Mouse (Mus musculus) lung, embryonic 16.5 days (tissue): ENCODE results near the gene Srsf2. TPM values are rescaled to one million over a fixed set of nuclear protein-coding genes. Genes with fewer than 3 reads are reported as not detected.
A peak's percentile ranks its signal among the peaks of the same experiment; 100 is the strongest.

ENCODE experiments used
- ATAC-seq: fragments of 200-750 bp; cut with Nextera tagmentation; 2 replicates; pipeline ENCODE4 v1.8.0; 2017; ENCODE audit warnings: low read depth, mild to moderate bottlenecking, moderate library complexity
- H3K27ac ChIP-seq: fragments of 300-500 bp; sonication (generic); 2 replicates; pipeline ENCODE4 v1.5.1; 2014; ENCODE audit warnings: mild to moderate bottlenecking, control low read depth, low read length
- H3K27me3 ChIP-seq: fragments of 300-500 bp; sonication (generic); 2 replicates; pipeline ENCODE4 v1.6.1; 2014; ENCODE audit warnings: low read depth, low read length, mixed read lengths; ENCODE audit not compliant: control insufficient read depth, insufficient read depth
- H3K36me3 ChIP-seq: fragments of 300-500 bp; sonication (generic); 2 replicates; pipeline ENCODE4 v1.6.1; 2014; ENCODE audit warnings: low read length; ENCODE audit not compliant: control insufficient read depth, insufficient read depth
- H3K4me1 ChIP-seq: fragments of 300-500 bp; sonication (generic); replicated peaks from 2 replicates; pipeline ENCODE4 v1.6.1; 2014; ENCODE audit warnings: low read length, mixed read lengths; ENCODE audit not compliant: control insufficient read depth, insufficient read depth
- H3K4me2 ChIP-seq: fragments of 300-500 bp; sonication (generic); 2 replicates; pipeline ENCODE4 v1.6.1; 2014; ENCODE audit warnings: low read depth, low read length, control low read depth
- H3K4me3 ChIP-seq: fragments of 300-500 bp; sonication (generic); 2 replicates; pipeline ENCODE4 v1.5.1; 2014; ENCODE audit warnings: mild to moderate bottlenecking, low read length, control low read depth
- H3K9ac ChIP-seq: fragments of 300-500 bp; sonication (generic); 2 replicates; pipeline ENCODE4 v1.6.1; 2014; ENCODE audit warnings: low read length, control low read depth
- H3K9me3 ChIP-seq: fragments of 300-500 bp; sonication (generic); 2 replicates; pipeline ENCODE4 v1.6.1; 2016; ENCODE audit warnings: low read length; ENCODE audit not compliant: control insufficient read depth
- WGBS: fragments of 180-500 bp; shearing (Covaris S2); extraction: QIAGEN DNeasy Blood & Tissue Kit; methylation state at CpG from one replicate; pipeline ENCODE4 v1.1.7; 2014; 5-methylcytosine and 5-hydroxymethylcytosine counted together
- polyA plus RNA-seq: library from polyadenylated mRNA; unstranded; fragments of >200 nt; fragmentation: Nextera tagmentation; extraction: Ambion mirVana; gene quantifications from 2 replicates; pipeline ENCODE4 v1.2.1, GENCODE M21; 2015

Gene Srsf2
- polyA plus RNA-seq, 1 experiment from 2014 or later = 761 TPM

DNA sequence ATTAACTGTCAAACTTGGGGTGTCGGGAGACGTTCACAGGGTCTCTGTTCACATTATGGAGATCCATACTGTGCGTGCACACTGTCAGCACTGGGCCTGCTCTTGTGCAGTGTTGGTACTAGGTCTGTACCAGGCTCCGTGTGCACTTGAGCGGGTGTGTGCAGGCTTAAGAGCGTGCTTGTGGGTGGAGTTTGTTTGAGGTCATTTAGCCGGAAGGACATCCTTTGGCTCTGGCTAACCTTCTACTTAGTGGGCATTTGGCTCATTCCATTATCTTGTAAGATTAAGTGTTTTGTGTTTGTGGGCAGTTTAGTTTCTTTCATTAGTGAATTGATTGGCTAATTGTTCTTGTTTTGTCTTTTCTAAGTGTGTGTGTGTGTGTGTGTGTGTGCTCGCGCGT, 29.6 kb upstream of the Srsf2 start:
- H3K27ac ChIP-seq = no peak overlapping the region
- H3K36me3 ChIP-seq = no peaks in the 10 kb centered on the region
- no peak overlapping the region for H3K4me3 ChIP-seq
- 51% methylated on average over 10 of the region's 10 CpGs for WGBS
- no peaks in the 10 kb centered on the region; the same call in 1 of the 2 replicates for H3K4me1 ChIP-seq
- H3K9ac ChIP-seq = no peak overlapping the region
- no peaks in the 10 kb centered on the region for H3K9me3 ChIP-seq
- no peaks in the 10 kb centered on the region for H3K27me3 ChIP-seq
- no peak overlapping the region for H3K4me2 ChIP-seq
- ATAC-seq = no peak

DNA sequence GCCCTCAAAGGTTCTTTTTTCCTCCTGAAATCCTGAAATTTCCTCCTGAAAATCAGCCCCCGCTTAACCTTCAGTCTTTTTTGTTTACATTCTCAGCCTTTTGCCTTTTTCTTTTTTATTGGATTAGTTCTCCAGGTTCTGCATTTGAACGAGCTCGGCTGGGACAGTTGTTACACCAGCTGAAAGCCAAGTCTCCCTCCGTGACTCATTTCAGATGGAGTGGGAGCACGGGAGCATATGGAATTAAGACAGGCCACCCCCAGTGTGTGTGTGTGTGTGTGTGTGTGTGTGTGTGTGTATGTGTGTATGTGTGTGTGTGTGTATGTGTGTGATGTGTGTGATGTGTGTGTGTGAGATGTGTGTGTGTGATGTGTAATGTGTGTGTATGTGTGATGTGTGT, 28.5 kb upstream of the Srsf2 start:
- no peaks in the 10 kb centered on the region for H3K27me3 ChIP-seq
- no peak overlapping the region for H3K9ac ChIP-seq
- no peaks in the 10 kb centered on the region for H3K36me3 ChIP-seq
- no peak for ATAC-seq
- no peak overlapping the region for H3K27ac ChIP-seq
- H3K4me3 ChIP-seq = no peak overlapping the region
- no peaks in the 10 kb centered on the region; the same call in 1 of the 2 replicates for H3K4me1 ChIP-seq
- H3K9me3 ChIP-seq = no peaks in the 10 kb centered on the region
- H3K4me2 ChIP-seq = no peak overlapping the region
- 43% methylated on average over 5 of the region's 5 CpGs for WGBS

DNA sequence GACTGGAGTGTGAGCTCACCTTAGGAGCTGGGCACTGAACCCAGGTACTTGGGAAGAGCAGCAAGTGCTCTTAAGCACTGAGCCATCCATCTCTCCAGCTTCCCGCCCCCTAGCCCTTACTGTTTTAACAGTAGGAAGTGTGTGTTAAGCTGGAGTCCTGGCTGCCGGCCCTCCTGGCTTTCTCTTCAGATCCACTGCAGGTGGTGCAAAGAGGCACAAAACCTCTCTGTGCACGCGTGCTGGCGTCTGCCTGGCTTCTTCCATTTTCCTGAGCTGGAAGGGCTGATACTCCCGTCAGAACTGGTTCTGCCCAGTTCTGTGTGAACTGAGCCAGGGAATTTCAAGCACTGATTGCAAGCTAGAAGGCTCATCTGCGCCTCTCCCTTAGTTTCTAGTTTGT, 27.9 kb upstream of the Srsf2 start:
- WGBS = 33% methylated on average over 7 of the region's 7 CpGs
- H3K27ac ChIP-seq = no peak overlapping the region
- H3K4me3 ChIP-seq = no peak overlapping the region
- H3K4me2 ChIP-seq = no peak overlapping the region
- ATAC-seq = no peak
- H3K4me1 ChIP-seq = no peaks in the 10 kb centered on the region; the same call in 1 of the 2 replicates
- no peaks in the 10 kb centered on the region for H3K36me3 ChIP-seq
- H3K27me3 ChIP-seq = no peaks in the 10 kb centered on the region
- H3K9me3 ChIP-seq = no peaks in the 10 kb centered on the region
- no peak overlapping the region for H3K9ac ChIP-seq

DNA sequence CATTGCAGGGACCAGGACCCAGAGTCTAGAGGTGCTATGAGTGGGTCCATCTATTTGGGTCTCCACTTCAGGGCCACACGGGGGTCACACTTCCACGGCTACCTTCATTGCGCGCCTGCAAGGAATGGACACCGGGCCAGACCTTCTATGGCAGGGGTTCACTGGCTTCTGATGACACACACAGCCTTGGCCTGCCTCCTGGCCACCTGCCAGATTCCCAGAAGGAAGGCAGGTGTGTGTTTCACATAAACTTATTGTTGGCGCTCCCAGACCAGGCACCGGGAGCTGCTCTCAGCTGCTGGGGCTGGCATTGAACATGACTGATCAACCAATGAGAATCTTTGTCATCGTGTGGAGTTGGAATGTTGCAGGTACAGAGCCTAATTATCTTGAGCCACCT, 25.6 kb upstream of the Srsf2 start:
- Histone ChIP-seq H3K27me3 (no peaks in the 10 kb centered on the region), H3K4me3 (no peak overlapping the region), H3K4me2 (no peak overlapping the region), H3K27ac (no peak overlapping the region), H3K36me3 (peaks cover 12% of the 10 kb centered on the region), H3K4me1 (no peaks in the 10 kb centered on the region; the same call in 1 of the 2 replicates), H3K9me3 (no peaks in the 10 kb centered on the region), H3K9ac (no peak overlapping the region)
- 84% methylated on average over 8 of the region's 8 CpGs for WGBS
- ATAC-seq = no peak

DNA sequence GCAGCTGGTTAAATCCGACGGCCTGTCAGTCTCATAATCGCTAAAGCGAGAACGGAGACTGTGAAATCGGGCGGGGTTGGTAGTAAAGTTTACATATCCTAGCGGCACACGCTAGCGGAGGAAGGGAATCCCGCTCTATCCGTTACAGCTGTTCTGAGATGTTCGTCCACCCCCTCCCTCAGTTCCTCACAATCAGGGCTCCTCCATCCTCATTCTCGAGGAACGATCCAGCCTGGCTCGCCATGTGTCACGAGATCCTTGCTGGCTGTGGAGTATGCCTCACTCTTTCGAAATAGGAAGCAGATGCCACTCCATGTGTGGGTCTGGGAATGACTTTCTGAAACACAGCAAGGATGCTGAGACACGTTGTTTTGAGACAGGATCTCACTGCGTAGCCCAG, 21.1 kb upstream of the Srsf2 start:
- no peak overlapping the region for H3K27ac ChIP-seq
- no peaks in the 10 kb centered on the region for H3K27me3 ChIP-seq
- H3K9ac ChIP-seq = no peak overlapping the region
- no peak for ATAC-seq
- H3K4me1 ChIP-seq = 0 out of 2 replicates have a peak, but pooled peaks cover 2% of the 10 kb centered on the region
- H3K4me3 ChIP-seq = no peak overlapping the region
- H3K36me3 ChIP-seq = peaks cover 16% of the 10 kb centered on the region
- H3K4me2 ChIP-seq = no peak overlapping the region
- 83% methylated on average over 20 of the region's 20 CpGs for WGBS
- no peaks in the 10 kb centered on the region for H3K9me3 ChIP-seq

DNA sequence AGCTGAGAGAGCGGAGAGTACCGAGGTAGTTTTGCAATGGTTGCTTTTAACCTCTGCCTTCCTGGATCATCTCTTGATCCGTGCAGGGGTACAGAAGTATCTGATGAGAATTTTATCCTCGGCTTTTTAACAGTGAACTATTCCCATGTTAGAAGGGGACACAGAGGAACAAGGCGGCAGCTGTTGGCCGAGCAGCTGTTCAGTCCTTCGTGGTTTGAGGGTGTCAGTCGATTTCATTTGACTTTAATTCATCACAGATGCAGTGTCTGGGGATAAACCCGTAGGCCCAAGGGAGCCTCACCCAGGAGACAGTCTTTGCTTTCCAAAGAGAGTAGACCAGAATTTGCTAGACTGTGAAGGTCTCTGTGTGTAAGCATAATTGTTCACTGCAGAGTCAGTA, 18.6 kb upstream of the Srsf2 start:
- Histone ChIP-seq H3K27me3 (no peaks in the 10 kb centered on the region), H3K27ac (no peak overlapping the region), H3K36me3 (peaks cover 16% of the 10 kb centered on the region), H3K4me1 (0 out of 2 replicates have a peak, but pooled peaks cover 2% of the 10 kb centered on the region), H3K4me3 (no peak overlapping the region), H3K9me3 (no peaks in the 10 kb centered on the region), H3K9ac (no peak overlapping the region), H3K4me2 (no peak overlapping the region)
- no peak for ATAC-seq
- WGBS = 82% methylated on average over 9 of the region's 9 CpGs

DNA sequence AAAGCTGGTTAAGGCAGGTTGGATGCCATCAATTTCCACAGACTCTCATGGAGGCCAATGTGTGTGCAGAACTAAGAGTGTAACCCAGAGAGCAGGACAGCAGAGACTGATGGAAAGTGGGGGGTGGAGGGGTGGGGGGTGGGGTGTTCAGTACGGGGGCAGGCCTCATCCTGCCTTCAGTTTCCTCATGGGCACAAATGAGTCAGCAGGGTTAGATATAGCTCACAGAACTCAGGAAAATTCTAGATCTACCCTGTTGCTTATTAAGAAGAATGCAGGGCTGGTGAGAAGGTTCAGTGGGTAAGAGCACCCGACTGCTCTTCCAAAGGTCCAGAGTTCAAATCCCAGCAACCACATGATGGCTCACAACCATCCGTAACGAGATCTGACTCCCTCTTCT, 16.7 kb upstream of the Srsf2 start:
- H3K4me2 ChIP-seq = no peak overlapping the region
- 0 out of 2 replicates have a peak, but pooled peaks cover 2% of the 10 kb centered on the region for H3K4me1 ChIP-seq
- no peak overlapping the region for H3K27ac ChIP-seq
- H3K36me3 ChIP-seq = peaks cover 22% of the 10 kb centered on the region
- WGBS = 71% methylated on average over 4 of the region's 4 CpGs
- ATAC-seq = no peak
- H3K4me3 ChIP-seq = no peak overlapping the region
- H3K9ac ChIP-seq = no peak overlapping the region
- no peaks in the 10 kb centered on the region for H3K9me3 ChIP-seq
- no peaks in the 10 kb centered on the region for H3K27me3 ChIP-seq

DNA sequence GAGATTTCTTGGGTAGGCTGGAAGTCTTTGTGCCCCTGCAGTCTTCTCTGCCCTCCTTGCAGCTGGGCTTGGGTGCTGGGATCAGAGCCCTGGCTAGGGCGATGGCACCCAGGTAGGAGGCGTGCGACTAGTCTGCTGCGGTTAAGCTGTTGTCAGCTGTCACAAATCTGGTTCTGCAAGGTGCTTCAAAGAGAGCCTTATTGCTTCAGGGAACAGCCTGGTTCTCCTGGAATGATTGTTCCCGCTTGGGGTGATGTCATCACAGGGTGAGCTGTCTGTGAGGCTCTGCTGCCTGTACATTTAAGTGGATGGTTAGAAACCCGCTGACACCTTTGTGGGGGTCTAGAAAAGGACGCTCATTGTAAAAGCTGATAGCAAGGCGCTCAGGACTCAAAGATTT, 16.3 kb upstream of the Srsf2 start:
- no peak overlapping the region for H3K4me2 ChIP-seq
- no peaks in the 10 kb centered on the region for H3K27me3 ChIP-seq
- no peak overlapping the region for H3K27ac ChIP-seq
- 71% methylated on average over 8 of the region's 8 CpGs for WGBS
- H3K4me3 ChIP-seq = no peak overlapping the region
- 0 out of 2 replicates have a peak, but pooled peaks have one; percentile 26 for ATAC-seq
- H3K9ac ChIP-seq = no peak overlapping the region
- no peaks in the 10 kb centered on the region for H3K9me3 ChIP-seq
- H3K36me3 ChIP-seq = peaks cover 18% of the 10 kb centered on the region
- H3K4me1 ChIP-seq = 0 out of 2 replicates have a peak, but pooled peaks cover 2% of the 10 kb centered on the region

DNA sequence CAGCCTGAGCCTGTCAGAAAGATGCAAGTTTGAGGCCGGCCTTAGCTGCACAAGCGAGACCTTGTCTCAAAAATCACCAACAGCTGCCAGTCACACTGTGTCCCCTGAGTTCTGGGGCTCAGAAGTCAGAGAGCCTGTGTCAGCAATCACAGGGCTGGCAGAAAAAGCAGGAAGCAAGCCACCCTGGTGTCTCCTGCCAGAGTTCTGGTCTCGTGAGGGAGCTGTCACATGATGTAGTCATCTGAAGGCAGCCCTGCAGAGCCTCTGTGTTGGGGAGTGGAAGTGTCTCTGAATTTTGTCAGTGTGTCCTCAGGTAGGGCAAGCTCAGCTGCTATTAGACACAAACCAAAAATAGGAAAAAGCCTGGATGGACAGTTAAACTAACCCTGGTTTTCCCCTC, 15.2 kb upstream of the Srsf2 start:
- no peak overlapping the region for H3K9ac ChIP-seq
- no peak overlapping the region for H3K27ac ChIP-seq
- no peak overlapping the region for H3K4me2 ChIP-seq
- no peaks in the 10 kb centered on the region for H3K27me3 ChIP-seq
- ATAC-seq = no peak
- WGBS = 72% methylated on average over 3 of the region's 3 CpGs
- H3K36me3 ChIP-seq = peaks cover 11% of the 10 kb centered on the region
- no peak overlapping the region for H3K4me3 ChIP-seq
- no peaks in the 10 kb centered on the region for H3K9me3 ChIP-seq
- 0 out of 2 replicates have a peak, but pooled peaks cover 2% of the 10 kb centered on the region for H3K4me1 ChIP-seq
